Mouse (Mus musculus) layer of hippocampus, postnatal 25 days (tissue): ENCODE results near the gene Mamstr. TPM values are rescaled to one million over a fixed set of nuclear protein-coding genes. Genes with fewer than 3 reads are reported as not detected.

Source experiments
- DNase-seq, 2 experiments: peaks; one replicate each; pipeline ENCODE4 v3.0.0; 2022; ENCODE audit warnings: mixed read lengths in 2 of 2, low spot score in 1 of 2; ENCODE audit errors: extremely low spot score in 1 of 2
- total RNA-seq, 2 experiments: library from RNA; stranded (reverse); gene quantifications; 2 replicates each; pipeline ENCODE4 v1.2.3; 2021

Gene Mamstr
- total RNA-seq, 2 experiments from 2014 or later: 3.1 to 3.4 TPM

DNA sequence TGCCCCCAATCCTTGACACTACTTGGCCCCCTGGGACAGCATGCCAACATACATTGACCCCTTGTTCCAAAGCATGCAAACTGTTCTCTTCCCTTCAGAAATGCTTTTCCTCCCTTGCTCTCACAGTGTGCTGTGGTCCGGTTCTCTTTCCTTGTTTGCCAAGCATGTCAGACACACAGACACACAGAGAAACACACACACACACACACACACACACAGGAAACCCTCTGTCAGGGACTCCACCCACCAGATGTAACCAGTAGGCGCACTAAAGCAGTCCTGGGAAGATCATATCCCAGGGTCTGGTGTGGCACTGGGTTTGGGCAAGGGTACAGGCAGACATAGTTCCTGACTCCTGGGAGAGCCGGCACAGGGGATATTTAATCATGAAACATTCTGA is 47.1 kb downstream of the Mamstr start:
- no peak for DNase-seq

DNA sequence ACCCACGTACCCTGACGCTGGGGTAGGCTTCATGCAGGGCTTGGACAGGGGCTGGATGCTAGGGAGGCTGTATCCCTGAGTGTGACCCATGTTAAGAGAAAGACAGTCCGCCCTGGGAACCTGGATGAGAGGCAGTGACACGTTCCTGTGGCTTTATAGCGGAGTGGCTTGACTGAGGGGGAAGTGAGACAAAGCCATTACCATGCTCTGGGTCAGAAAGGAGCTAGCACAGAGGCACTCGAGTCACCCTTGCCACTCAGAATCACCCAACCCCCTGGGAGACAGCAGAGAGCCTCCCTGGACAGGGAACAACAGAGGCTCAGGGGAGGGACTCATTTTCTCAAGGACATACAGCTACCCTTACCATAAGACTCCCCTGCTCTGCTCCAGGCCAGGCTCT is 49.3 kb downstream of the Mamstr start:
- DNase-seq: no peak

DNA sequence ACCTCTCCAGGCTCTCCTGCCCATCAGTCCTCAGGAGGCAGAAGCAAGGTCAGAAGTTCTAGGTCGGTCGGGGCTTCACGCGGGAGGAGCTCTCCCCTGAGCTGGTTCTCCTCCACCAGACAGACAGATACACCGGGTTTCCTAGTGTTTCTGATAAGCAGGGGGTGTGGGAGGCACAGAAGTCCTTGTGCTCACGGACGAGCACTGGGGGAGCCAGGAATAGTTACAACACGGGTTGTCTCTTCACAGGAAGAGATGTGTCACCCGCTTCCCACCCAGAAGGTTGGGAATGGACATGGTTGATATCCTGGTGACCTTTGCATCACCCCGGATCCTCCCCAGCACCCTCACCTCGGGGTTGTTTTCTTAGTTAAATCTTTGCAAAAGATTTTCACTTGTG is 50.0 kb downstream of the Mamstr start:
- no peak for DNase-seq

- no peak for DNase-seq
Measured at GRCm38 (mm10) chr7:45692364-45692763, 52.6 kb downstream of the Mamstr start.

- no peak for DNase-seq
Measured at GRCm38 (mm10) chr7:45693921-45694591, 54.3 kb downstream of the Mamstr start, which contains the start of gene Sec1. Gene Sec1, minus strand, starts transcription at chr7:45694402.

- no peak for DNase-seq
Measured at GRCm38 (mm10) chr7:45695098-45695497, 55.3 kb downstream of the Mamstr start.

Other genes with a start within 250 kb of the Mamstr start
- gene Snrnp70, start 244.2 kb upstream of the Mamstr start, total RNA-seq: 100 to 1,000 TPM; 288 to 443 TPM
- gene Kcna7, start 234.3 kb upstream of the Mamstr start, total RNA-seq: not detected
- under 1 TPM in 1 of 2 experiments, not detected in 1; 0.22 TPM for gene Ntf5, start 226.3 kb upstream of the Mamstr start, total RNA-seq
- gene Lhb, start 219.2 kb upstream of the Mamstr start, total RNA-seq: under 1 TPM in 1 of 2 experiments, not detected in 1; 0.57 TPM
- gene Gys1, start 205.1 kb upstream of the Mamstr start, total RNA-seq: 10 to 100 TPM; 13.9 to 16.5 TPM
- 10 to 100 TPM; 34.3 to 40.6 TPM for gene Ruvbl2, start 201.9 kb upstream of the Mamstr start, total RNA-seq
- gene Ftl1, start 180.1 kb upstream of the Mamstr start, total RNA-seq: 100 to 1,000 TPM; 204 to 228 TPM
- 10 to 100 TPM; 81.6 to 82.1 TPM for gene Bax, start 173.1 kb upstream of the Mamstr start, total RNA-seq
- gene Tulp2, start 158.1 kb upstream of the Mamstr start, total RNA-seq: not detected
- gene Gm45808, start 153.2 kb upstream of the Mamstr start, total RNA-seq: 1 to 10 TPM in 1 of 2 experiments, under 1 TPM in 1; 0.63 to 1.1 TPM
- gene Dhdh, start 151.2 kb upstream of the Mamstr start, total RNA-seq: 1 to 10 TPM; 3.1 to 5.7 TPM
- 100 to 1,000 TPM; 102 to 105 TPM for gene Nucb1, start 129.6 kb upstream of the Mamstr start, total RNA-seq
- 10 to 100 TPM; 19.6 to 21.6 TPM for gene Ppp1r15a, start 113.7 kb upstream of the Mamstr start, total RNA-seq
- under 1 TPM; 0.47 TPM for gene Plekha4, start 113.6 kb upstream of the Mamstr start, total RNA-seq
- gene Hsd17b14, start 85.1 kb upstream of the Mamstr start, total RNA-seq: under 1 TPM in 1 of 2 experiments, not detected in 1; 0.54 TPM
- gene Bcat2, start 69.8 kb upstream of the Mamstr start, total RNA-seq: 10 to 100 TPM; 20.5 to 23.4 TPM
- gene Fgf21, start 24.5 kb upstream of the Mamstr start, total RNA-seq: not detected
- gene Fut1, start 22.7 kb upstream of the Mamstr start, total RNA-seq: not detected
- not detected for gene Izumo1, start 18.2 kb upstream of the Mamstr start, total RNA-seq
- 1 to 10 TPM; 6.1 to 6.5 TPM for gene Rasip1, start 12.5 kb upstream of the Mamstr start, total RNA-seq
- under 1 TPM; 0.31 to 0.32 TPM for gene Fut2, start 26.4 kb downstream of the Mamstr start, total RNA-seq
- gene Ntn5, start 44.0 kb downstream of the Mamstr start, total RNA-seq: 1 to 10 TPM; 3.4 to 4.5 TPM
- gene Sec1, start 54.4 kb downstream of the Mamstr start, total RNA-seq: under 1 TPM; 0.80 to 0.86 TPM
- 100 to 1,000 TPM; 164 to 190 TPM for gene Car11, start 59.9 kb downstream of the Mamstr start, total RNA-seq
- 10 to 100 TPM; 65.3 to 80.4 TPM for gene Dbp, start 65.1 kb downstream of the Mamstr start, total RNA-seq
- gene Rpl18, start 75.5 kb downstream of the Mamstr start, total RNA-seq: 100 to 1,000 TPM; 342 to 393 TPM
- gene Sphk2, start 78.0 kb downstream of the Mamstr start, total RNA-seq: 10 to 100 TPM; 33.7 to 34.7 TPM
- gene Fam83e, start 81.2 kb downstream of the Mamstr start, total RNA-seq: under 1 TPM; 0.12 to 0.21 TPM
- gene Spaca4, start 85.8 kb downstream of the Mamstr start, total RNA-seq: not detected
- gene Lmtk3, start 143.8 kb downstream of the Mamstr start, total RNA-seq: 100 to 1,000 TPM; 256 to 314 TPM
- gene Sult2b1, start 144.7 kb downstream of the Mamstr start, total RNA-seq: 1 to 10 TPM; 6.8 to 9.1 TPM
- gene Cyth2, start 174.6 kb downstream of the Mamstr start, total RNA-seq: 100 to 1,000 TPM; 153 to 154 TPM
- 1 to 10 TPM; 1.4 to 2.6 TPM for gene Kcnj14, start 184.8 kb downstream of the Mamstr start, total RNA-seq
- gene Grwd1, start 191.0 kb downstream of the Mamstr start, total RNA-seq: 10 to 100 TPM; 20.0 to 20.8 TPM
- gene Kdelr1, start 232.8 kb downstream of the Mamstr start, total RNA-seq: 10 to 100 TPM; 74.9 to 75.2 TPM
- gene Grin2d, start 238.4 kb downstream of the Mamstr start, total RNA-seq: 10 to 100 TPM; 11.2 to 12.7 TPM